Mouse (Mus musculus) erythroid progenitor cell, adult 5-6 weeks (primary cell): Measurements from ENCODE around the gene C7. TPM values are rescaled to one million over a fixed set of nuclear protein-coding genes. Genes with fewer than 3 reads are reported as not detected.
"Not testable (repeated sequence)": the region's sequence is repeated elsewhere in the genome, so short reads cannot be mapped to it uniquely, and the experiment has no call there.

ENCODE experiments used
- ATAC-seq: replicated peaks from 2 replicates; pipeline ENCODE4 v1.8.0; 2016; ENCODE audit warnings: moderate number of reproducible peaks, mild to moderate bottlenecking, moderate TSS enrichment, inconsistent platforms; ENCODE audit not compliant: poor library complexity, low FRiP score, severe bottlenecking
- total RNA-seq, 2 experiments: library from RNA; stranded (forward) in 1 of 2; stranded (reverse) in 1 of 2; fragments of 150-400 nt in 1 of 2; fragments of 186-747, 209-891 nt in 1 of 2; gene quantifications; 2 replicates each; pipeline versions ENCODE4 v1.2.3 to v1.2.4; 2015 to 2017; ENCODE audit warnings: low replicate concordance in 2 of 2

C7 gene
- total RNA-seq (2015; ENCODE audit: low replicate concordance) (not detected in 2 replicates), total RNA-seq (2017; ENCODE audit: low replicate concordance) (not detected in 2 replicates)

- no peak for ATAC-seq
Observed at GRCm38 (mm10) chr15:5063635-5064034, at the start of gene C7. Gene C7, minus strand, starts transcription at chr15:5063740.

- ATAC-seq: no peak
Observed at GRCm38 (mm10) chr15:5112651-5113050, 49.1 kb upstream of the C7 start.

GRCm38 (mm10) chr15:5108655-5109040 is 45.1 kb upstream of the C7 start:
- ATAC-seq: no peak

- no peak for ATAC-seq
Observed at GRCm38 (mm10) chr15:5107686-5108654, 44.4 kb upstream of the C7 start, which contains the start of gene Card6. Gene Card6, minus strand, starts transcription at chr15:5108539.

- 0 out of 2 replicates have a peak, but pooled peaks have one; percentile 54 for ATAC-seq
Observed at GRCm38 (mm10) chr15:5106293-5106692, 42.8 kb upstream of the C7 start.

GRCm38 (mm10) chr15:5105891-5106290 is 42.4 kb upstream of the C7 start:
- no peak for ATAC-seq

GRCm38 (mm10) chr15:5102312-5102711 is 38.8 kb upstream of the C7 start:
- no peak for ATAC-seq

GRCm38 (mm10) chr15:5097376-5097775 is 33.8 kb upstream of the C7 start:
- no peak for ATAC-seq

- ATAC-seq: no peak
Observed at GRCm38 (mm10) chr15:5095534-5096301, 32.2 kb upstream of the C7 start.

GRCm38 (mm10) chr15:5090131-5090530 is 26.6 kb upstream of the C7 start:
- ATAC-seq: no peak

GRCm38 (mm10) chr15:5088850-5089608 is 25.5 kb upstream of the C7 start:
- ATAC-seq: no peak

- no peak; the same call in 1 of the 2 replicates for ATAC-seq
Observed at GRCm38 (mm10) chr15:5086162-5086561, 22.6 kb upstream of the C7 start.

- ATAC-seq: no peak
Observed at GRCm38 (mm10) chr15:5081235-5081634, 17.7 kb upstream of the C7 start.

GRCm38 (mm10) chr15:5068801-5069518 is 5.4 kb upstream of the C7 start:
- no peak for ATAC-seq

GRCm38 (mm10) chr15:5045560-5046284 is 17.8 kb downstream of the C7 start:
- no peak for ATAC-seq

- no peak for ATAC-seq
Observed at GRCm38 (mm10) chr15:5029256-5029655, 34.3 kb downstream of the C7 start.

- ATAC-seq: not testable (repeated sequence)
Observed at GRCm38 (mm10) chr15:5023479-5024265, 39.9 kb downstream of the C7 start.

GRCm38 (mm10) chr15:5009644-5010107 is 53.9 kb downstream of the C7 start:
- no peak for ATAC-seq
